Mouse (Mus musculus) hindlimb bud, embryonic 11.5 days (tissue): ENCODE measurements around the gene Rab5b.
"Not testable (repeated sequence)": the region's sequence is repeated elsewhere in the genome, so short reads cannot be mapped to it uniquely, and the experiment has no call there.

Source experiments
- DNase-seq: peaks from one replicate; pipeline ENCODE4 v3.0.0-alpha.2; 2012; ENCODE audit warnings: low read depth, low spot score; ENCODE audit errors: extremely low spot score

The Rab5b gene

GRCm38 (mm10) chr10:128645111-128646011 is 50.7 kb downstream of the Rab5b start, which contains the start of gene Ikzf4:
Ikzf4 (minus strand) TSS chr10:128645991.
- no peak for DNase-seq

GRCm38 (mm10) chr10:128642749-128643148 is 53.3 kb downstream of the Rab5b start:
- no peak for DNase-seq

GRCm38 (mm10) chr10:128641871-128642270 is 54.2 kb downstream of the Rab5b start:
- DNase-seq: no peak

GRCm38 (mm10) chr10:128640891-128641290 is 55.2 kb downstream of the Rab5b start:
- no peak for DNase-seq

- no peak for DNase-seq
Measured at GRCm38 (mm10) chr10:128639999-128640398, 56.1 kb downstream of the Rab5b start.

- no peak for DNase-seq
Measured at GRCm38 (mm10) chr10:128637011-128637410, 59.1 kb downstream of the Rab5b start.

GRCm38 (mm10) chr10:128636561-128636960 is 59.5 kb downstream of the Rab5b start:
- no peak for DNase-seq

GRCm38 (mm10) chr10:128635697-128636096 is 60.4 kb downstream of the Rab5b start:
- DNase-seq: no peak

- no peak for DNase-seq
Measured at GRCm38 (mm10) chr10:128631571-128631970, 64.5 kb downstream of the Rab5b start.

GRCm38 (mm10) chr10:128630306-128630705 is 65.8 kb downstream of the Rab5b start:
- DNase-seq: not testable (repeated sequence)

GRCm38 (mm10) chr10:128629746-128630145 is 66.3 kb downstream of the Rab5b start:
- DNase-seq: no peak

- DNase-seq: no peak
Measured at GRCm38 (mm10) chr10:128627398-128628317, 68.4 kb downstream of the Rab5b start.
